Comparison of ENCODE assay signal across 20 mouse cellular contexts in the genomic region with DNA sequence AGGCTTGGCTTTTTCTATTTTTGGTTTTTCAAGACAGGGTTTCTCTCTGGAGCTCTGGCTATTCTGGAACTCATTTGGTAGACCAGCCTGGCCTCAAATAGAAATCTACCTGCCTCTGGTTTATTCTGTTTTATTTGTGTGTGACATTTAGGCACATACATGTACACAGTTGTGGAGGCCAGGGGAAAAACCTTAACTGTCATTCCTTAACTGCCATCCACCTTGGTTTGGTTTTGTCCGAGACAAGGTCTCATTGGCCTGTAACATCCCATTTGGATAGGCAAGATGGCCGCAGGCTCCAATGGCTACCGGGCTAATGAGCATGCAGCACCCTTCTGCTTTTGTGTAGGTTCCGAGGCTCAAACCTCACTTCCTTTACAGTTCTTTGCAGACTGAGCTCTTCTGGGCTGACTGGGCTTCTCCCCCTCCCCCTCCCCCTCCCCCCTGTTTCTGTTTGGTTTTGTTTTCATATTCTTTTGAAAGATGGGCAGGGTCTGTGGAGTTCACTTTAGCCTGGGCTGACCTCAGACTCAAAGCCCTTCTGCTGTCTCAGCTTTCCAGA. TPM values are rescaled to one million over a fixed set of nuclear protein-coding genes. Genes with fewer than 3 reads are reported as not detected.
A peak's percentile ranks its signal among the peaks of the same experiment; 100 is the strongest.
DNase-seq lines count a peak whose midpoint lies in the region; ATAC-seq and TF ChIP-seq lines count a peak whose summit lies in the region.
"Had no signal": no experiment of that assay in that cellular context is flagged by ENCODE, and none has a peak within 500 bp of the region (broad histone marks: within the 10 kb centered on the region; RNA-seq: fewer than 3 reads in every experiment).

No protein-coding gene starts in this region.

- no peak for TF ChIP-seq EP300 in heart, adult 2 months (IDR thresholded peaks at IDR 0.05; ENCODE audit: insufficient read depth, low read depth, low read length)
- TF ChIP-seq EP300 in liver, postnatal 0 days (IDR thresholded peaks at IDR 0.05; ENCODE audit: low read depth): no peak

- no peak for ATAC-seq in liver, postnatal 0 days
- ATAC-seq in CD4-positive, CD25-positive, alpha-beta regulatory T cell, adult 4 months: peak; percentile 8
- ATAC-seq: forebrain, embryonic 15.5 days; intestine, embryonic 15.5 days; midbrain, embryonic 13.5 days had no signal

- H3K27me3 ChIP-seq in heart, adult 2 months (ENCODE audit: control insufficient read depth, insufficient read depth, low read length): no peaks in the 10 kb centered on the region
- no peaks in the 10 kb centered on the region for H3K27me3 ChIP-seq in liver, postnatal 0 days (ENCODE audit: insufficient read depth, low read length)
- no peaks in the 10 kb centered on the region for H3K27me3 ChIP-seq in small intestine, adult 2 months (ENCODE audit: control insufficient read depth, insufficient read depth, low read length)
- H3K27me3 ChIP-seq: forebrain, embryonic 15.5 days; hindbrain, embryonic 12.5 days; intestine, embryonic 15.5 days; limb, embryonic 12.5 days; midbrain, embryonic 13.5 days; neural tube, embryonic 12.5 days had no signal

- WGBS in heart, adult 2 months: 67% methylated on average over 4 of the region's 4 CpGs
- WGBS in liver, postnatal 0 days (ENCODE audit: insufficient replicate concordance): 67% methylated on average over 4 of the region's 4 CpGs
- WGBS in small intestine, adult 2 months: 73% methylated on average over 4 of the region's 4 CpGs

- H3K79me2 ChIP-seq in heart, adult 2 months (replicated peaks; ENCODE audit: control insufficient read depth, insufficient read depth, low read length): no peaks in the 10 kb centered on the region

- intact Hi-C loops in heart, adult 2 months (cut with DNase I): loop anchor here (10.0 kb wide), 1 partner anchor 131 kb away; a partner anchor contains a TSS

- H3K36me3 ChIP-seq in heart, adult 2 months (ENCODE audit: control insufficient read depth, insufficient read depth, low read length): peaks cover 5% of the 10 kb centered on the region; the same call in 1 of the 2 replicates
- peaks cover 23% of the 10 kb centered on the region for H3K36me3 ChIP-seq in liver, postnatal 0 days (replicated peaks; ENCODE audit: insufficient read depth, low read length)
- H3K36me3 ChIP-seq in small intestine, adult 2 months (ENCODE audit: control insufficient read depth, insufficient read depth, low read length): peaks cover 14% of the 10 kb centered on the region

- no peak overlapping the region for H3K9ac ChIP-seq in heart, adult 2 months (ENCODE audit: low read depth, low read length)
- no peak overlapping the region for H3K9ac ChIP-seq in liver, postnatal 0 days (replicated peaks)
- H3K9ac ChIP-seq: forebrain, embryonic 15.5 days; hindbrain, embryonic 12.5 days; intestine, embryonic 15.5 days; limb, embryonic 12.5 days; lung, embryonic 14.5 days; midbrain, embryonic 13.5 days; neural tube, embryonic 12.5 days had no signal

- peaks cover 15% of the 10 kb centered on the region for H3K4me1 ChIP-seq in heart, adult 2 months (ENCODE audit: control insufficient read depth, insufficient read depth, low read length)
- peaks cover 7% of the 10 kb centered on the region for H3K4me1 ChIP-seq in liver, postnatal 0 days (ENCODE audit: insufficient read depth)
- H3K4me1 ChIP-seq in small intestine, adult 2 months (ENCODE audit: control insufficient read depth, insufficient read depth, insufficient read length, low read length): peaks cover 9% of the 10 kb centered on the region

- H3K27ac ChIP-seq in heart, adult 2 months: peak overlapping the region; percentile 81
- H3K27ac ChIP-seq in liver, postnatal 0 days (ENCODE audit: low read depth): peak overlapping the region; percentile 48; the same call in 1 of the 2 replicates
- peak overlapping the region; percentile 54 for H3K27ac ChIP-seq in small intestine, adult 2 months (ENCODE audit: insufficient read depth, low read depth, low read length)
- H3K27ac ChIP-seq: forebrain, embryonic 15.5 days; heart, embryonic 10.5 days; hindbrain, embryonic 12.5 days; intestine, embryonic 15.5 days; left cerebral cortex, adult 2 months; limb, embryonic 12.5 days; midbrain, embryonic 13.5 days; neural tube, embryonic 12.5 days had no signal

- DNase-seq in heart, adult 2 months: no peak
- no peak for DNase-seq in heart, adult 11 months
- DNase-seq in liver, postnatal 0 days: no peak
- no peak for DNase-seq in liver
- DNase-seq in natural killer cell, adult 2 months (ENCODE audit: low spot score in 2 of 2): no peak
- DNase-seq in testis, postnatal 10 days (ENCODE audit: low spot score): no peak
- DNase-seq: cerebellum, adult 18-20 months; lung, embryonic 14.5 days; right cerebral cortex, adult 18-20 months; thymus, postnatal 14 days had no signal

- TF ChIP-seq POLR2A in heart, adult 2 months (IDR thresholded peaks at IDR 0.05; ENCODE audit: insufficient read depth, low read depth, low read length): no peak
- no peak for TF ChIP-seq POLR2A in small intestine, adult 2 months (IDR thresholded peaks at IDR 0.05; ENCODE audit: low read depth, low read length)

- H3K4me2 ChIP-seq in liver, postnatal 0 days (ENCODE audit: low read depth, low read length): no peak overlapping the region
- H3K4me2 ChIP-seq: forebrain, embryonic 15.5 days; hindbrain, embryonic 12.5 days; intestine, embryonic 15.5 days; limb, embryonic 12.5 days; lung, embryonic 14.5 days; midbrain, embryonic 13.5 days; neural tube, embryonic 12.5 days had no signal

- no peak for TF ChIP-seq CTCF in heart, adult 2 months (IDR thresholded peaks at IDR 0.05)
- TF ChIP-seq CTCF in liver, postnatal 0 days (IDR thresholded peaks at IDR 0.05; ENCODE audit: low read depth): no peak
- TF ChIP-seq CTCF in small intestine, adult 2 months (IDR thresholded peaks at IDR 0.05; ENCODE audit: extremely low read depth, insufficient read length, insufficient replicate concordance, low read depth, low read length): no peak

- H3K9me3 ChIP-seq in liver, postnatal 0 days (ENCODE audit: low read length): no peaks in the 10 kb centered on the region
- H3K9me3 ChIP-seq: forebrain, embryonic 15.5 days; heart, embryonic 10.5 days; hindbrain, embryonic 12.5 days; intestine, embryonic 15.5 days; limb, embryonic 12.5 days; midbrain, embryonic 13.5 days; neural tube, embryonic 12.5 days had no signal

- no peak overlapping the region for H3K4me3 ChIP-seq in heart, adult 2 months
- H3K4me3 ChIP-seq in liver, postnatal 0 days (ENCODE audit: low read depth, low read length): no peak overlapping the region
- no peak overlapping the region for H3K4me3 ChIP-seq in small intestine, adult 2 months (ENCODE audit: low read depth, low read length)
- H3K4me3 ChIP-seq: forebrain, embryonic 15.5 days; heart, embryonic 10.5 days; hindbrain, embryonic 12.5 days; intestine, embryonic 15.5 days; left cerebral cortex, adult 2 months; limb, embryonic 12.5 days; midbrain, embryonic 13.5 days; neural tube, embryonic 12.5 days had no signal

RNA-seq across cellular contexts. Expression of a gene that starts 4.4 kb away (rescaled TPM):
- 1 to 10 TPM; 7.3 to 8.1 TPM for total RNA-seq in heart, adult 2 months (2021)
- 13.5 and 13.7 TPM in 2 replicates for polyA plus RNA-seq in heart, adult 2 months (2012; rRNA removed)
- polyA plus RNA-seq in liver, postnatal 0 days (2015; fragmentation: Nextera tagmentation; extraction: Ambion mirVana): 4.5 and 5.4 TPM in 2 replicates
- 10 to 100 TPM; 35.2 to 77.5 TPM for polyA plus RNA-seq in CD4-positive, CD25-positive, alpha-beta regulatory T cell, adult 4 months (2017; shearing (Covaris generic))
- 16.3 and 31.2 TPM in 2 replicates for polyA plus RNA-seq in small intestine, adult 2 months (2012; rRNA removed)

RNA-seq across cellular contexts. Expression of a gene that starts 14.4 kb away (rescaled TPM):
- total RNA-seq in heart, adult 2 months (2021): 100 to 1,000 TPM; 150 to 162 TPM
- polyA plus RNA-seq in heart, adult 2 months (2012; rRNA removed): 62.3 and 96.1 TPM in 2 replicates
- polyA plus RNA-seq in liver, postnatal 0 days (2015; fragmentation: Nextera tagmentation; extraction: Ambion mirVana): 81.1 and 84.1 TPM in 2 replicates
- 100 to 1,000 TPM; 100 to 115 TPM for polyA plus RNA-seq in CD4-positive, CD25-positive, alpha-beta regulatory T cell, adult 4 months (2017; shearing (Covaris generic))
- polyA plus RNA-seq in small intestine, adult 2 months (2012; rRNA removed): 14.4 and 24.9 TPM in 2 replicates

RNA-seq across cellular contexts. Expression of a gene that starts 30.1 kb away (rescaled TPM):
- total RNA-seq in heart, adult 2 months (2021): 10 to 100 TPM; 58.9 to 60.0 TPM
- polyA plus RNA-seq in heart, adult 2 months (2012; rRNA removed): 57.2 and 68.9 TPM in 2 replicates
- polyA plus RNA-seq in liver, postnatal 0 days (2015; fragmentation: Nextera tagmentation; extraction: Ambion mirVana): 1.4 and 1.5 TPM in 2 replicates
- 1 to 10 TPM in 1 of 2 experiments, under 1 TPM in 1; 0.67 to 1.3 TPM for polyA plus RNA-seq in CD4-positive, CD25-positive, alpha-beta regulatory T cell, adult 4 months (2017; shearing (Covaris generic))
- 5.1 and 7.1 TPM in 2 replicates for polyA plus RNA-seq in small intestine, adult 2 months (2012; rRNA removed)

RNA-seq across cellular contexts. Expression of a gene that starts 43.6 kb away (rescaled TPM):
- total RNA-seq in heart, adult 2 months (2021): 10 to 100 TPM; 26.3 to 27.9 TPM
- polyA plus RNA-seq in heart, adult 2 months (2012; rRNA removed): 27.4 and 29.1 TPM in 2 replicates
- 8.3 and 9.5 TPM in 2 replicates for polyA plus RNA-seq in liver, postnatal 0 days (2015; fragmentation: Nextera tagmentation; extraction: Ambion mirVana)
- polyA plus RNA-seq in CD4-positive, CD25-positive, alpha-beta regulatory T cell, adult 4 months (2017; shearing (Covaris generic)): 10 to 100 TPM; 18.5 to 21.1 TPM
- polyA plus RNA-seq in small intestine, adult 2 months (2012; rRNA removed): 34.2 and 90.8 TPM in 2 replicates

RNA-seq across cellular contexts. Expression of a gene that starts 43.6 kb away (rescaled TPM):
- total RNA-seq in heart, adult 2 months (2021): under 1 TPM; 0.31 to 0.34 TPM
- 2.0 and 2.3 TPM in 2 replicates for polyA plus RNA-seq in heart, adult 2 months (2012; rRNA removed)
- 0.40 and 0.61 TPM in 2 replicates for polyA plus RNA-seq in liver, postnatal 0 days (2015; fragmentation: Nextera tagmentation; extraction: Ambion mirVana)
- 1 to 10 TPM in 1 of 2 experiments, under 1 TPM in 1; 0.20 to 2.9 TPM for polyA plus RNA-seq in CD4-positive, CD25-positive, alpha-beta regulatory T cell, adult 4 months (2017; shearing (Covaris generic))
- 6.2 and 21.8 TPM in 2 replicates for polyA plus RNA-seq in small intestine, adult 2 months (2012; rRNA removed)
